Mouse (Mus musculus): Measurements from ENCODE around the gene Gm20671. TPM values are rescaled to one million over a fixed set of nuclear protein-coding genes. Genes with fewer than 3 reads are reported as not detected.
"Not testable (repeated sequence)": the region's sequence is repeated elsewhere in the genome, so short reads cannot be mapped to it uniquely, and the experiment has no call there.

Gene Gm20671
- polyA plus RNA-seq, 1 experiment: 0.89 TPM

- DNase-seq (ENCODE audit: low read depth): no peak
Observed at GRCm38 (mm10) chr5:32781596-32781995, 45.3 kb downstream of the Gm20671 start.

GRCm38 (mm10) chr5:32778168-32778567 is 48.7 kb downstream of the Gm20671 start:
- no peak for DNase-seq (ENCODE audit: low read depth)
- TF ChIP-seq POLR2A (IDR thresholded peaks at IDR 0.05; ENCODE audit: borderline replicate concordance, extremely low read depth, insufficient read depth, insufficient read length, poor library complexity, severe bottlenecking) (no peak), CTCF (IDR thresholded peaks at IDR 0.05; ENCODE audit: borderline replicate concordance, extremely low read depth, insufficient read depth, insufficient read length) (no peak)

More at GRCm38 (mm10) chr5:32781596-32781995, 45.3 kb downstream of the Gm20671 start:
- no peak for TF ChIP-seq CTCF (IDR thresholded peaks at IDR 0.05; ENCODE audit: borderline replicate concordance, extremely low read depth, insufficient read depth, insufficient read length)

- TF ChIP-seq CTCF (IDR thresholded peaks at IDR 0.05; ENCODE audit: borderline replicate concordance, extremely low read depth, insufficient read depth, insufficient read length) (no peak), POLR2A (IDR thresholded peaks at IDR 0.05; ENCODE audit: borderline replicate concordance, extremely low read depth, insufficient read depth, insufficient read length, poor library complexity, severe bottlenecking) (no peak)
- no peak for DNase-seq (ENCODE audit: low read depth)
Observed at GRCm38 (mm10) chr5:32772361-32772760, 54.5 kb downstream of the Gm20671 start.

GRCm38 (mm10) chr5:32767636-32768373 is 59.1 kb downstream of the Gm20671 start:
- no peak for TF ChIP-seq CTCF (IDR thresholded peaks at IDR 0.05; ENCODE audit: borderline replicate concordance, extremely low read depth, insufficient read depth, insufficient read length)
- no peak for TF ChIP-seq POLR2A (IDR thresholded peaks at IDR 0.05; ENCODE audit: borderline replicate concordance, extremely low read depth, insufficient read depth, insufficient read length, poor library complexity, severe bottlenecking)
- DNase-seq (ENCODE audit: low read depth): no peak

GRCm38 (mm10) chr5:32767004-32767403 is 59.9 kb downstream of the Gm20671 start:
- no peak for DNase-seq (ENCODE audit: low read depth)
- TF ChIP-seq CTCF (IDR thresholded peaks at IDR 0.05; ENCODE audit: borderline replicate concordance, extremely low read depth, insufficient read depth, insufficient read length) (no peak), POLR2A (IDR thresholded peaks at IDR 0.05; ENCODE audit: borderline replicate concordance, extremely low read depth, insufficient read depth, insufficient read length, poor library complexity, severe bottlenecking) (no peak)

- TF ChIP-seq CTCF (IDR thresholded peaks at IDR 0.05; ENCODE audit: borderline replicate concordance, extremely low read depth, insufficient read depth, insufficient read length) (no peak), POLR2A (IDR thresholded peaks at IDR 0.05; ENCODE audit: borderline replicate concordance, extremely low read depth, insufficient read depth, insufficient read length, poor library complexity, severe bottlenecking) (no peak)
- no peak for DNase-seq (ENCODE audit: low read depth)
Observed at GRCm38 (mm10) chr5:32761566-32762140, 65.3 kb downstream of the Gm20671 start.

- DNase-seq (ENCODE audit: low read depth): no peak
- TF ChIP-seq POLR2A (IDR thresholded peaks at IDR 0.05; ENCODE audit: borderline replicate concordance, extremely low read depth, insufficient read depth, insufficient read length, poor library complexity, severe bottlenecking) (no peak), CTCF (IDR thresholded peaks at IDR 0.05; ENCODE audit: borderline replicate concordance, extremely low read depth, insufficient read depth, insufficient read length) (no peak)
Observed at GRCm38 (mm10) chr5:32760787-32761186, 66.1 kb downstream of the Gm20671 start.

GRCm38 (mm10) chr5:32760352-32760751 is 66.6 kb downstream of the Gm20671 start:
- DNase-seq (ENCODE audit: low read depth): not testable (repeated sequence)

- TF ChIP-seq POLR2A (IDR thresholded peaks at IDR 0.05; ENCODE audit: borderline replicate concordance, extremely low read depth, insufficient read depth, insufficient read length, poor library complexity, severe bottlenecking): no peak
- no peak for TF ChIP-seq CTCF (IDR thresholded peaks at IDR 0.05; ENCODE audit: borderline replicate concordance, extremely low read depth, insufficient read depth, insufficient read length)
- no peak for DNase-seq (ENCODE audit: low read depth)
Observed at GRCm38 (mm10) chr5:32759662-32760061, 67.2 kb downstream of the Gm20671 start.

GRCm38 (mm10) chr5:32756141-32756540 is 70.8 kb downstream of the Gm20671 start:
- TF ChIP-seq CTCF (IDR thresholded peaks at IDR 0.05; ENCODE audit: borderline replicate concordance, extremely low read depth, insufficient read depth, insufficient read length) (no peak), POLR2A (IDR thresholded peaks at IDR 0.05; ENCODE audit: borderline replicate concordance, extremely low read depth, insufficient read depth, insufficient read length, poor library complexity, severe bottlenecking) (no peak)
- DNase-seq (ENCODE audit: low read depth): no peak

GRCm38 (mm10) chr5:32751736-32752135 is 75.2 kb downstream of the Gm20671 start:
- DNase-seq (ENCODE audit: low read depth): no peak

GRCm38 (mm10) chr5:32748936-32749335 is 78.0 kb downstream of the Gm20671 start:
- no peak for DNase-seq (ENCODE audit: low read depth)
- TF ChIP-seq CTCF (IDR thresholded peaks at IDR 0.05; ENCODE audit: borderline replicate concordance, extremely low read depth, insufficient read depth, insufficient read length): no peak
- no peak for TF ChIP-seq POLR2A (IDR thresholded peaks at IDR 0.05; ENCODE audit: borderline replicate concordance, extremely low read depth, insufficient read depth, insufficient read length, poor library complexity, severe bottlenecking)

More at GRCm38 (mm10) chr5:32751736-32752135, 75.2 kb downstream of the Gm20671 start:
- TF ChIP-seq CTCF (IDR thresholded peaks at IDR 0.05; ENCODE audit: borderline replicate concordance, extremely low read depth, insufficient read depth, insufficient read length): no peak
- no peak for TF ChIP-seq POLR2A (IDR thresholded peaks at IDR 0.05; ENCODE audit: borderline replicate concordance, extremely low read depth, insufficient read depth, insufficient read length, poor library complexity, severe bottlenecking)
